Mouse (Mus musculus) 416B (cell line): Measurements from ENCODE around the gene Kin.
A peak's percentile ranks its signal among the peaks of the same experiment; 100 is the strongest.

Experiments used
- DNase-seq: peaks from one replicate; pipeline ENCODE4 v3.0.0; 2011; ENCODE audit warnings: low read depth

Gene Kin

DNA sequence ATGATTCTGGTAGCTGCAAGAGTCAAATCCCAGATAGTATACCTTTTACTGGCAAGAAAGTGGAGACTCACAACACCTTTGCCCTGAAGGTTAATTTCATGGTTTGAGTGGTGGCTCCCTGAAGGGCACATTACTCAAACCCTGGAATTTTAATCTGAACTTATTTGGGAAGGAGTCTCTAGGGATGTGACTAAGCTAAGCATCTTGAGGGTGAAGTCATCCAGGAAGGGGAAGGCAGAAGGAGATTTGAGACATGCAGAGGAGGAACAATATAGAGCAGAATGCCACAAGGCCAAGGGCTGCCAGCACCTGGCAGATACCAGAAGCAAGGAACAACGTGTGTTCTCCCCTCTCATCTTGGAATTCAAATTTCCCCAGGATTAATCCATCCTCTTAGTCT is 38.4 kb downstream of the Kin start:
- no peak for DNase-seq

- no peak for DNase-seq
Measured at GRCm38 (mm10) chr2:10119276-10119675, 38.9 kb downstream of the Kin start.

DNA sequence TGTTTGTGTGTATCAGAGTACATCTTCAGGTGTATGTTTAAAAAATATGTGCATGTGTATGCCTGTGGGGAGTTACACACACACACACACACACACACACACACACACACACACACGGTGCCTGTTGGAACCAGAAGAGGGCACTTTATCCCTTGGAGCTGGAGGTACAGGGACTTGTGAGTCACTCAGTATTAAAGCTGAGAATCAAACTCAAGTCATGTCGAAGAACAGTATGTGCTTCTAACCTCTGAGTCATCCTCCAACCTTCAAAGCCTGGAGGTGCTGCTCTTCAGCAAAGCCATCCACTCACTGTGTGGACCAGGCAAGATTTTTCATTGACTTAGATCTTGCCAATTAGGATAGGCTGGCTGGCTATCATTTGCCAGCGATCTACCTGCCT is 41.4 kb downstream of the Kin start:
- peak; percentile 41 for DNase-seq

DNA sequence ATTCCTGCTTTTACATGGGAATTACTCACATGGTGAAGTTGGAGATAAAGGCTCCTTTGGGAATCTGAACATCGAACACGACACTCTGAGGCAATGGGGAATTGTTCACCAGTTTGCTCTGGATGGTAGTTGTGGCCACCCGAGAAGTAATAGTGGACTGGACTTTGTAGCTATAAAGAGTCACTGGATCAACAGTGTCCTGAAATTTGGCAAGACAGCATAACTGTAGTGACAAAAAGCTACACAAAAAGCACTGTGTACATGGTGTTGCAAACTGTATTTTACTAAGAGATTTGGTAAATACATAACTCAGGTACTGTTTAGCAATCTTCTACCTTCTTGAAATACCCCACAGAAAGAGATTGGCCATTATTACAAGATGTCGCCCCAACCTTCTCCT is 45.7 kb downstream of the Kin start:
- DNase-seq: no peak

- no peak for DNase-seq
Measured at GRCm38 (mm10) chr2:10127471-10127870, 47.1 kb downstream of the Kin start.

- DNase-seq: no peak
Measured at GRCm38 (mm10) chr2:10128571-10128970, 48.2 kb downstream of the Kin start.

- no peak for DNase-seq
Measured at GRCm38 (mm10) chr2:10130341-10130990, 50.1 kb downstream of the Kin start.

DNA sequence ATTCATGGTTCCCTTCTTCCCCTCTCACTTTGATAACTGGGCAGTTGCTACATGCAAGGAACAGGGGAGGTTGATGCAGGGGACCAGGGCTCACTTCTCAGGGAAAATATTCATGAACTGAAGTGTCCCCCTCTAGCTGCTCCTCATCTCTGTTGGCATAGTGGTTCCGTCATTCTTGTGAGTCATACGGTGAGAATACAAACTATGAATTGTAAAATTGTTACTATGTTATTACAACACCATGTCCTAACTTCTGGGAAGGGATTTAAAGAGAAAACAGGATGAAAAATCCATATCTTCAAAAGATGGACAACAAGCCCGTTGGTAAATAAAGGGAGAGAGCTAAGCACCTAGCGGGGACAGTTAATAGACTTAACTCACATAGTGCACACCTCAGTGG is 50.9 kb downstream of the Kin start, which contains the start of gene Itih2:
Gene Itih2 (minus strand): TSS at position 101 of the 400 bp plus-strand sequence.
- DNase-seq: no peak

DNA sequence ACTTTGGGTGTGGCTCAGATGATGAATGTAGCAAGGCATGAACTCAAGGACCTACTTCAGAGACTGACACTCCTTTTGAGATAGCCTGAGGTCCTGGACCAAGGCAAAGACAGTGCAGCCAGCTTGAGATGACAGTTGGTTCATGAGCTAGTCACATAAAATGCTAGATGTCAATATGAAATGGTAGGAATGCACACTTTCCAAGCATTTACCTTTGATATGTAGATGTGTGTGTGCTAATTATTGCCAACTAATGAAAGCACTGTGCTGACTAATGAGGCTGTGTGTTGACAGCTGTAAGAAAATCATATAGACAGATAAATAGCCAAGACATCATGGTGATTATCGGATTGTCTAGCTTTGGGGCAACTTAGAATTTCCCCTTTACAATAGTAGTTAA is 51.7 kb downstream of the Kin start:
- no peak for DNase-seq

GRCm38 (mm10) chr2:10133941-10134340 is 53.5 kb downstream of the Kin start:
- no peak for DNase-seq

DNA sequence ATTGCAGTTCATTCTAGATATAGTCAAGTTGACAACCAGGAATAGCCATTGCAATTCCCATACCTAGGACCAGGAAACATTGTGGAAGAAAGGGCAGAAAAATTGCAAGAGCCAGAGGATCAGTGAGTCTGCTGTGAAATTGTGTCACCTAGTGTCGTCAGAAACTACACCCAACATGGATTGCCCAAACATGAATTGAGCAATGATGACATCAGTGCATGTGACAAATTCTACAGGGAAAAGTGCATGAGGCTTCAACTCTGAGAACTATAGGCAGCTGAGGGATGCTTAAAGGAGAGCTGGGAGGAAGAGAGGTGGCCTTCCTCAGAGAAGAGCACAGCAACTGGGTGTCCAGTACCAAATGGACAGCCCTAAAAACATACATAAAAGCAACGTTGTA is 56.9 kb downstream of the Kin start:
- peak; percentile 45 for DNase-seq

DNA sequence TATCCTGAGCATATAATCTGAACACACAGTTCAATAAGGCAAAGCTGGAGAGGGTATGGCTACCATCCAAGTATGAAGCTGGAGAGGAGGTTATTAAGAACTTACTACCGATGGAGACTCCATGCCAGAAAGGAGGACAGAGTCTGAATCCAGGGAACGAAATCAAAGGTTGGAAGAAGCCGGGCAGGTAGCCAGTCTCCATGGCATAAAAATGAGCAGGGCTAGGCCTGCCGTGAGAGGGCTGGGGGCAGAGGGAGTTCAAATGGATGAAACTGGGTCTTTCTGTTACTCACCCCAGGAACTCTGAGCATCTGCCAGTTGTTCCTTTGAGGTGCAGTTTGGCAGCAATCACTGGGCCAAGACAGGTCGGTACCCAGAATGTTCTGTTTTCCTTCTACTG is 60.1 kb downstream of the Kin start:
- no peak for DNase-seq
